Mouse (Mus musculus) gastrocnemius, postnatal 4 days (tissue): Measurements from ENCODE around the gene Plxna3. TPM values are rescaled to one million over a fixed set of nuclear protein-coding genes. Genes with fewer than 3 reads are reported as not detected.
"Not testable (repeated sequence)": the region's sequence is repeated elsewhere in the genome, so short reads cannot be mapped to it uniquely, and the experiment has no call there.

Source experiments
- DNase-seq, 2 experiments: peaks; one replicate each; pipeline ENCODE4 v3.0.0; 2021 to 2022; ENCODE audit warnings: low spot score in 2 of 2, mixed read lengths in 2 of 2
- long read RNA-seq, 2 experiments: library from polyadenylated mRNA; stranded (forward); transcript quantifications; one replicate each; pipeline ENCODE4 v2.0.0; 2021
- total RNA-seq, 2 experiments: library from RNA; stranded (reverse); gene quantifications; 2 replicates each; pipeline ENCODE4 v1.2.3; 2021

Gene Plxna3
- total RNA-seq: 10 to 100 TPM in 1 of 2 experiments, 1 to 10 TPM in 1; 9.9 to 10.2 TPM
- long read RNA-seq, experiment 1, partial matches to known transcripts: 6 of 9 reads
- long read RNA-seq, experiment 1, other reads (novel, unspliced or antisense): 3 of 9 reads
- long read RNA-seq, experiment 2, partial matches to known transcripts: 4 of 8 reads
- long read RNA-seq, experiment 2, other reads (novel, unspliced or antisense): 4 of 8 reads

DNA sequence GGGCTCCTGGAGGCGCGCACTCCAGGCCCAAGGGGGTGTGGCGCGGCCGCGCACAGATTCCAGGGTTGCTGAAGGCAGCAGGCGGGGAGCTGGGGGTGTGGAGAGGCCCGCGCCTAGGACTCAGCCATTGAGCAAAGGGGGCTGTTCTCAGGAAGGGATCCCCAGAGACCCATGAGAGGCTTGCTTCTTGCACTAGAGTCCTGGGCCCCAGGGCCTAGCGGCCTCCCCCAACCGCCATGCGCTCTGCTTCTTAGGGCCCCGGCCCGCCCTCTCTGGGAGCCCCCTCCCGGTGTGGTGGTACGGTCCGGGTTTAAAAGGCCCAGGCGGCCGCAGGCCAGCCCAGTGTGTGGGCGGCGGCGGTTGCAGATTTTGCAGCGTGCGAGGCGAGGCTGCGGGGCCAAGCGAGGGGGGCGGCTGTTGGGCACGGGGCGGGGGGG, at the start of gene Plxna3:
Plxna3 (plus strand) TSS at position 342 of the 437 bp plus-strand sequence.
- DNase-seq: peak; percentile 50 to 71

DNA sequence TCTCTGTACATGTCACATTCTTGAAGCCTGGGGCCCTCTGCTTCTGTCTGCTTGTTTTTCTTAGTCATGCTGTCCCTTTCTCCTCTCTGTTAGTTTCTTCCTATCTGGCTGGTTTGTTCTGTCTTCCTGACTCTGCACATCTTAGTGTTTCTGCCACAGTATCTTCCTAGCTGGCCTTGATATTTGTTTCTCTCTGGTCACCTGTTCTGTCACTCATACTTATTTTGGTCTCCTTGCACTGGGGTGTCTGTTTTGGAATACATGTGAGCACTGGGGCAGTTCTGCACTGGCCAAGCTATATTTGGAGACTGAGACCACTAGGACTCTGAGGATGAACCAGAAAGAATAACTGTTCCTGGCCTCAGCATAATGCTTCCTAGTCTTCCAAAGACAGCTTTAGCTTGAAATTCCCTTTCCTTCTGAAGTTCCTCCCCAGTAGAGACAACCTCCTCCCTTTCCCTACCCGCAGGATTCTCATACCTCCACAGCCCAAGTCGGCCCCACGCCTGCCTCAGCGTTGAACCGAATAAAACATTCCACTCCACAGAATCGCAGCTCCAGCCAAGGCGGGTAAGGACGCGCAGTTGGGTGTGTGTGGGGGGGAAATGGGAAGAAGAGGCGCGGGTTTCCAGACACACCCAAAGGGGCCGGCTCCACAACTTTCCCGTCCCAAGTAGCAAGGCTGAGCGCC, 47.7 kb upstream of the Plxna3 start:
- DNase-seq: no peak

- peak; percentile 34 to 72 for DNase-seq
These were observed 47.0 kb upstream of the Plxna3 start, which contains the start of the genes Taz and Dnase1l1 for GRCm38 (mm10) chrX:74281732-74282394. Taz (plus strand) TSS chrX:74281912. Dnase1l1 (minus strand) TSS chrX:74282337.

- peak; percentile 54 to 79 for DNase-seq
These were observed 46.3 kb upstream of the Plxna3 start for GRCm38 (mm10) chrX:74282395-74283091.

- DNase-seq: no peak
These were observed 45.8 kb upstream of the Plxna3 start for GRCm38 (mm10) chrX:74283092-74283437.

GRCm38 (mm10) chrX:74293431-74293830, 35.4 kb upstream of the Plxna3 start:
- DNase-seq: no peak

DNA sequence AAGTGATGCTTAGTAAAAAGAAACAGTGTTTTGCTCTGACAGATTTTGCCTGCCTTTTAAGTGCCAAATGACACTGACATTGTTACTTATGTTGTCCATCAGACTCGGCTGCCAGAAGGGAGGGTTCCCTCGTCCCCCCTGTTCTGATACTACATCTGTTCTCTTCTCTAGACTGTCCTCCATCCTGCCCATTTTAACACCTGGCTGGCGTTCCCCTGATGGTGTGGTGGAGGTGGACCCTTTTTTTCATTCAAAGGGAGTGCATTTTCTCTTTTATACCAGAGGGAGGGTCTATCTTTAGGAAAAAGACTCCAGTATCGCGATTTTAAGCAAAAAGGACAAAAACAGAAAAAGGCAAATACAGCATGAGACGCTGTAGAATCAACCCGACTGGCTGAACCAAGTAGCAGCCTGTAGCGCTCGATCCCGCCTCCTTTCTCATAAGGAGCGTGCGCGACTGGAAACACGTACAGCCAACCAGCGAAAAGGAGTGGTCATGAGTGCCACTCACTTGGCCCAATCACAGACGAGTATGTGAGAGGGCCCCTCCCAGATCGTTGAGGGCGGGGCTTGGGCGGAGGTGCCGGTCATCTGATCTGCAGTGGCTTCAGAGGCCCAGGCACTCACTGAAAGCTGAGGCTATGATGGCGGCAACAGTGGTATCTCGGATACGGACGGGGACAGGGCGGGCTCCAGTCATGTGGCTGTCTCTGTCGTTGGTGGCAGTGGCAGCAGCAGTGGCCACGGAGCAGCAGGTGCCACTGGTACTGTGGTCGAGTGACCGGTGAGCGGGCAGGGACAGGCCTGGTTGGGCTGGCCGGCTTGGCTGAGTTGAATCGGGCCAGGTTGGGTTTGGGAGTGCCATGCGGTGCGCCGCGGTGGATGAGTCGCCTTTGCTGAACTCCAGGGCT, 32.1 kb upstream of the Plxna3 start, which contains the start of gene Atp6ap1:
Atp6ap1 (plus strand) TSS at position 560 of the 911 bp plus-strand sequence.
- peak; percentile 73 to 91 for DNase-seq

GRCm38 (mm10) chrX:74298348-74298747, 30.5 kb upstream of the Plxna3 start:
- no peak for DNase-seq

GRCm38 (mm10) chrX:74299721-74300120, 29.1 kb upstream of the Plxna3 start:
- no peak for DNase-seq

GRCm38 (mm10) chrX:74304867-74305700, 23.8 kb upstream of the Plxna3 start, which contains the start of gene Gdi1:
Gdi1 (plus strand) TSS chrX:74304998.
- peak; percentile 28 to 63 for DNase-seq

DNA sequence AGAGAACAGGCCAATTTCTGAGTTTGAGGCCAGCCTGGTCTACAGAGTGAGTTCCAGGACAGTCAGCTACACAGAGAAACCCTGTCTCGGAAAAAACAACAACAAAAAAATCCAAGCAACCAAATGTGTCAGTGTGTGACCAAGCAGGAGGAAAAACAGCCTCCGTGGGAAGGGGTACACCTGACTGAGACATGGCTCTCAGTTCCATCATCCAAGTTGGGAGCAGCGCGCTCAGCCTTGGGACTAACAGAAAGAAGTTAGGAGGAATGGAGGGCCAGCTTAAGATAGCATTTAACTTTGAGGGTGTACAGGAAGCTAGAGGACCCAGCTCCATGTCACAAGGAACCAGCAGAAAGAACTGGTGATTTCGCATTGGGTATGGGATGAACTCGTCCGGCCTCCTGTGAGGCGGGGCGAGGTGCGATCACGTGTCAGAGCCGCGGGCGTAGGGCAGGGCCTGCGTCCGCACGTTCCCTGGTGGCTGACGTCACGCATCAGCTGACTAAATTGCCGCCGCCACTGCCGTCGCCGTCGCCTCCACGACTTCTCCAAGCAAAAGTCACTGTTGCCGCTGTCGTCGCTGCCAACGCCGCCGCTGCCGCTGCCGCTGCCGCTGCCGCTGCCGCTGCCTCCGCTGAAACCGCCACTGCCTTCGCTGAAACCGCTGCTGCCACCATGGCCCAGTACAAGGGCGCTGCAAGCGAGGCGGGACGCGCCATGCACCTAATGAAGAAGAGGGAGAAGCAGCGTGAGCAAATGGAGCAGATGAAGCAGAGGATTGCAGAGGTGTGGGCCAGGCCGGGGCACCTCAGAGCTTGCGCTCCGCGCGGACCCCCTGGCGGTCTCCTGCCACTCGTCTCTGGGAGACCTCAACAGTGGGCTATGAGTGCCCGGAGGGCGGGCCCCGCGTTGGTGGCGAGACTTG, 16.1 kb upstream of the Plxna3 start, which contains the start of gene Fam50a:
Fam50a (plus strand) TSS at position 494 of the 925 bp plus-strand sequence.
- peak; percentile 72 to 86 for DNase-seq

- DNase-seq: no peak
These were observed 377 bp downstream of the Plxna3 start for GRCm38 (mm10) chrX:74329215-74329671.

- DNase-seq: no peak
These were observed 1.5 kb downstream of the Plxna3 start for GRCm38 (mm10) chrX:74330166-74330930.

GRCm38 (mm10) chrX:74352645-74353466, 24.0 kb downstream of the Plxna3 start:
- no peak for DNase-seq

- DNase-seq: peak; percentile 53 to 77
These were observed 24.6 kb downstream of the Plxna3 start, which contains the start of gene Lage3 for GRCm38 (mm10) chrX:74353467-74353770. Lage3 (minus strand) TSS chrX:74353618.

DNA sequence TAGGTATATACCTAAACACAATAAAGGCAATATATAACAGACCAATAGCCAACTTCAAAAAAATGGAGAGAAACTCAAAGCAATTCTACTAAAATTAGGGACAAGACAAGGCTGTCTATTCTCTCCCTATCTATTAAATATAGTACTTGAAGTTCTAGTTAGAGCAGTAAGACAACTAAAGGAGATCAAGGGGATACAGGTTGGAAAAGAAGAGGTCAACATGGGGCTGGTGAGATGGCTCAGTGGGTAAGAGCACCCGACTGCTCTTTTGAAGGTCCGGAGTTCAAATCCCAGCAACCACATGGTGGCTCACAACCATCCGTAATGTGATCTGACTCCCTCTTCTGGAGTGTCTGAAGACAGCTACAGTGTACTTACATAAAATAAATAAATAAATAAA, 28.2 kb downstream of the Plxna3 start:
- DNase-seq: not testable (repeated sequence)
